Mouse (Mus musculus): ENCODE results near the gene Grm6.

The Grm6 gene

GRCm38 (mm10) chr11:50914461-50914860 lies 64.0 kb downstream of the Grm6 start:
- no peak for DNase-seq (ENCODE audit: low spot score)
